Mouse (Mus musculus): ENCODE data around the gene Syne1. TPM values are rescaled to one million over a fixed set of nuclear protein-coding genes. Genes with fewer than 3 reads are reported as not detected.

Gene Syne1
- polyA plus RNA-seq, 1 experiment from 2014 or later = 6.0 TPM

DNA sequence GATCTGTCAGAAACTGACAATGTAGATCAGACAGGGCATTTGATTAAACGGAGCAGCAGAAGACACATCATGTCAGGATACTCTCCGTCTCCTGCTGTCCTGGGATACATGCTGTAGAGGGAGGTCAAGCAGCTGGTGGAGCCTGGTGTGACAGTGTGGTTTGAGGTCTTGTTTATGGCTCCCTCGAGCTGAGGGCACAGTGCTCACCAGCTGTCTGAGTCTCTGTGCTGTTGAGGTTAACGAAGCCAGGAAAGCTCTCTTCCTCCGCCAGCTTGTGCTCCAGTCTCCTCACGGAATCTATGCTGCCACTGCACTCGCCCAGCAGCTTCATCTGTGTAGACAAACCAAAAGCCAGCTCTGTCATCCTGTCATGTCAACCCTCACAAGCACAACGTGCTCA is 510.0 kb downstream of the Syne1 start:
- Histone ChIP-seq H3K4me2 (ENCODE audit: low read depth, low read length) (no peak overlapping the region), H3K4me3 (ENCODE audit: low read depth, low read length) (no peak overlapping the region), H3K9ac (ENCODE audit: low read depth, low read length) (no peak overlapping the region), H3K4me1 (ENCODE audit: control insufficient read depth, low read depth, low read length) (no peaks in the 10 kb centered on the region), H3K9me3 (replicated peaks; ENCODE audit: control insufficient read depth, low read length) (no peaks in the 10 kb centered on the region), H3K27me3 (ENCODE audit: control insufficient read depth, insufficient read depth, low read depth, low read length) (no peaks in the 10 kb centered on the region), H3K36me3 (ENCODE audit: control insufficient read depth, insufficient read depth) (peaks cover 15% of the 10 kb centered on the region), H3K27ac (ENCODE audit: low read length) (no peak overlapping the region)
- no peak for ATAC-seq (ENCODE audit: low read depth)
- 65% methylated on average over 8 of the region's 8 CpGs for WGBS (ENCODE audit: insufficient replicate concordance)

DNA sequence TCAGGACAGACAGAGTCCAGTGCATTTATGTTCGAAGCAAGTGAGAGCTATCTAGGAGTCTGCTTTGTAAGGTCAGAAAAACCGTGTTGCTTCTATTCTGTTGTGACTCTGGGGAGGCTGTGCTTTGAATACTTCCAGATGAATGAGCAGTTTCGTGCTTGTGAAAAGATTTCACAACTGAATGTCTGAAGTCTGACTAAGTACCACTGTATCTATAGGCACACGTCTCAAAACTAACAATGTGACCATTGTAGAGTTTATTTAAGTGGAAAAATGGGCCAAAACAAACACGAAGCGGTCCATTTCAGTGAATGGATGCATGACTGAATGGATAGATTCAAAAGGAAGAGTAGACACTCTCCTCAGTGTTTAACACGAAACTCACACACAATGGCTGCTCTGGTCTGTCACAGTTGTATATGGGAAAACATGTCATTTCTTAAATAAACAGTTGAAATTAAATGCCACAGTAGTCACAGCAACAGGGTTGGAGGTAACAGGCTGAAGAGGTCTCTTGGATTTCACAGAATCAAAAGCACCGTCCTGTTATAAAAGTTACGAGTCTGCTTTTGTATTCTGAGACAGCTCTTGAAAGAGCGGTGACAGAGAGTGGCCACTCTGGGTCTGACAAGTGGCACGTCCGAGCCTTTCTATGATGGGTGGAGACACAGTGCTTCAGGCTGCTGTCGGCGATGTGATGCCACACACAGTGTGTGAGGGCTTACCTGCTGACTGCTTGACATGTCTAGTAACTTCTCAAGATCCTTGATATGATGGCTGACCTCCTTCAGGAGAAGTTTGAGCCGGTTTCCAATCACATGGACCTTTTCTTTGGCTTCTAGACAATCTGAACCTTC is 518.9 kb downstream of the Syne1 start:
- ATAC-seq (ENCODE audit: low read depth) = no peak
- Histone ChIP-seq H3K4me2 (ENCODE audit: low read depth, low read length) (no peak overlapping the region), H3K4me1 (ENCODE audit: control insufficient read depth, low read depth, low read length) (no peaks in the 10 kb centered on the region), H3K9ac (ENCODE audit: low read depth, low read length) (no peak overlapping the region), H3K27me3 (ENCODE audit: control insufficient read depth, insufficient read depth, low read depth, low read length) (no peaks in the 10 kb centered on the region), H3K27ac (ENCODE audit: low read length) (no peak overlapping the region), H3K4me3 (ENCODE audit: low read depth, low read length) (no peak overlapping the region), H3K9me3 (replicated peaks; ENCODE audit: control insufficient read depth, low read length) (no peaks in the 10 kb centered on the region), H3K36me3 (ENCODE audit: control insufficient read depth, insufficient read depth) (peaks cover 11% of the 10 kb centered on the region)
- WGBS (ENCODE audit: insufficient replicate concordance) = 75% methylated on average over 15 of the region's 15 CpGs

DNA sequence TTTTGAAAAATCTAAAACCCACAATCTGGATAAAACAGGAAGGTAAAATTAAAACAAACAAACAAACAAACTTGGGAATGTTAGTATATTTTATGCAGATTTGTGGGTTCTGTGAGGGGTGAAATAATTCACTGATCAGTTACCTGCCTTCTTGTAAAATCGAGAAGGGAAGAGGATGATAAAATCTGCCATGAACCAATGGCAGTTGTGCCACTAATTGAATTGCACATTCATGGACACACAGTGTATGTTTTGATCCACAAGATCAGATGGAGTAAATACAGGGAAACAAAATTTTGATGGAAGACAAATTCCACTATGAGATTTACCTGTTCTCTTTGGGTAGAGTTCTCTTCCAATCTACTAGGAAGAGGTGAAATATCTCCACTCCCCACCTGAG is 521.4 kb downstream of the Syne1 start:
- no peaks in the 10 kb centered on the region for H3K4me1 ChIP-seq (ENCODE audit: control insufficient read depth, low read depth, low read length)
- H3K27ac ChIP-seq (ENCODE audit: low read length) = no peak overlapping the region
- no peaks in the 10 kb centered on the region for H3K9me3 ChIP-seq (replicated peaks; ENCODE audit: control insufficient read depth, low read length)
- H3K27me3 ChIP-seq (ENCODE audit: control insufficient read depth, insufficient read depth, low read depth, low read length) = no peaks in the 10 kb centered on the region
- WGBS (ENCODE audit: insufficient replicate concordance) = 61% methylated on average over 1 of the region's 1 CpGs
- H3K4me3 ChIP-seq (ENCODE audit: low read depth, low read length) = no peak overlapping the region
- H3K4me2 ChIP-seq (ENCODE audit: low read depth, low read length) = no peak overlapping the region
- peaks cover 8% of the 10 kb centered on the region for H3K36me3 ChIP-seq (ENCODE audit: control insufficient read depth, insufficient read depth)
- H3K9ac ChIP-seq (ENCODE audit: low read depth, low read length) = no peak overlapping the region
- ATAC-seq (ENCODE audit: low read depth) = no peak

DNA sequence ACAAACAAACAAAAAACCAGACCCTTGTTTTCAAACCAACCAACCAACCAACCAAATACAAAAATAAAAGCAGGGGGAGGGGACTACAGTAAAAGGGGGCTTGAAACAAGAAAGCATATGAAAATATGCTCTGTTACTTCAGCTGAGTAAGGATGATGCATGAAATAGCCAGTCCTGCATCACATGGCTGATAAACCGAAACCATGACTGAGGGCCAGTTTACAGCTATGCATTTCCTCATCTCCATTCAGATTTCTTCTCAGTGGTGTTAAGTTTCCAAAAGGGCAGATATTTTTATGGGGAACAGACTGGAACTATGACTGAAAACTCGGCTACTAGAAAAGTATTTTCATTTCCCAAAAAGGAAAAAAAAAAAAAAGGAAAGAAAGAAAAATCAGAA is 522.1 kb downstream of the Syne1 start:
- H3K36me3 ChIP-seq (ENCODE audit: control insufficient read depth, insufficient read depth) = peaks cover 8% of the 10 kb centered on the region
- no peak for ATAC-seq (ENCODE audit: low read depth)
- 46% methylated on average over 2 of the region's 2 CpGs for WGBS (ENCODE audit: insufficient replicate concordance)
- no peak overlapping the region for H3K4me2 ChIP-seq (ENCODE audit: low read depth, low read length)
- no peaks in the 10 kb centered on the region for H3K9me3 ChIP-seq (replicated peaks; ENCODE audit: control insufficient read depth, low read length)
- H3K27me3 ChIP-seq (ENCODE audit: control insufficient read depth, insufficient read depth, low read depth, low read length) = no peaks in the 10 kb centered on the region
- no peak overlapping the region for H3K9ac ChIP-seq (ENCODE audit: low read depth, low read length)
- H3K27ac ChIP-seq (ENCODE audit: low read length) = no peak overlapping the region
- H3K4me1 ChIP-seq (ENCODE audit: control insufficient read depth, low read depth, low read length) = no peaks in the 10 kb centered on the region
- no peak overlapping the region for H3K4me3 ChIP-seq (ENCODE audit: low read depth, low read length)

DNA sequence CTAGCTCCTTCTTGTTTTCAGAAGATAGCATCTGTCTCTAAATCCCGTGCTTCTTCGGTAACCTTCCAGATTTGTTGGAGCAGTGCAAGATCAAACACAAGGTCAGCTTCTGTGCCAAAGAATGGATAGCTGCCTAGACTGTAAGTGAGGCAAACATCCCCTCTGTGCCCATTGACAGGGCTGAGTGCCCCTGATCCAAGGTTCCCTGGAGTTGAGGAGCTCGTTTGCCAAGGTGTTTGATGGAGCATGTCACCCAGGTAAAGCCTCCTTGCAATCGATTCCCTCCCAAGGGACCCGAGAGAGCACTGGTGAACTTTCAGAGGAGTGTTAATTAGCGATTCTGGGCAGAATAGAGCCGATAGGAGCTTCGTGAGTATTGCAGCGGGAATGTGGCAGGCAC is 523.0 kb downstream of the Syne1 start:
- no peak for ATAC-seq (ENCODE audit: low read depth)
- Histone ChIP-seq H3K4me3 (ENCODE audit: low read depth, low read length) (no peak overlapping the region), H3K9ac (ENCODE audit: low read depth, low read length) (no peak overlapping the region), H3K4me1 (ENCODE audit: control insufficient read depth, low read depth, low read length) (no peaks in the 10 kb centered on the region), H3K27me3 (ENCODE audit: control insufficient read depth, insufficient read depth, low read depth, low read length) (no peaks in the 10 kb centered on the region), H3K36me3 (ENCODE audit: control insufficient read depth, insufficient read depth) (peaks cover 8% of the 10 kb centered on the region), H3K4me2 (ENCODE audit: low read depth, low read length) (no peak overlapping the region), H3K9me3 (replicated peaks; ENCODE audit: control insufficient read depth, low read length) (no peaks in the 10 kb centered on the region), H3K27ac (ENCODE audit: low read length) (no peak overlapping the region)
- WGBS (ENCODE audit: insufficient replicate concordance) = 78% methylated on average over 9 of the region's 9 CpGs

DNA sequence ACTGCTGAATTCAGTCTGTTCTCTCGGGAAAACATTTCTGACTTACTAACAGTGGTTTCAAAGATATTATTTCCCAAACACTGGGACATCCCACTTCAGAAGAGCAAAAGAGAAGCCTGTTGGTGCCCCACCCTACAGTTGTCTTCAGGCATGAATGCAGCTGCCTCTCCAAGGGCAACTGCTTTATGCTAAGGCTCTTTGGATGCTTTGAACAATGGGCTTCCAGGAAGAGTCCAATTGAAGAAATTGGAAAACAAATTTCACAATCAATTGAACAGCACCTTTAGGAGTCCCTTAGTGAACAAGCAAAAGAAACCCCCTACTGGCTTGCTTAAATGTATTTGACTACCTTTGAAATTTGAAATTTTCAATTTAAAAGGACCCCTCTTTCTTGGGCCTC is 524.1 kb downstream of the Syne1 start:
- H3K36me3 ChIP-seq (ENCODE audit: control insufficient read depth, insufficient read depth) = peaks cover under 1% of the 10 kb centered on the region; the same call in 1 of the 2 replicates
- H3K4me3 ChIP-seq (ENCODE audit: low read depth, low read length) = no peak overlapping the region
- H3K9me3 ChIP-seq (replicated peaks; ENCODE audit: control insufficient read depth, low read length) = no peaks in the 10 kb centered on the region
- H3K9ac ChIP-seq (ENCODE audit: low read depth, low read length) = no peak overlapping the region
- no peak overlapping the region for H3K27ac ChIP-seq (ENCODE audit: low read length)
- H3K4me2 ChIP-seq (ENCODE audit: low read depth, low read length) = no peak overlapping the region
- no peak for ATAC-seq (ENCODE audit: low read depth)
- no peaks in the 10 kb centered on the region for H3K4me1 ChIP-seq (ENCODE audit: control insufficient read depth, low read depth, low read length)
- 53% methylated on average over 1 of the region's 1 CpGs for WGBS (ENCODE audit: insufficient replicate concordance)
- no peaks in the 10 kb centered on the region for H3K27me3 ChIP-seq (ENCODE audit: control insufficient read depth, insufficient read depth, low read depth, low read length)

DNA sequence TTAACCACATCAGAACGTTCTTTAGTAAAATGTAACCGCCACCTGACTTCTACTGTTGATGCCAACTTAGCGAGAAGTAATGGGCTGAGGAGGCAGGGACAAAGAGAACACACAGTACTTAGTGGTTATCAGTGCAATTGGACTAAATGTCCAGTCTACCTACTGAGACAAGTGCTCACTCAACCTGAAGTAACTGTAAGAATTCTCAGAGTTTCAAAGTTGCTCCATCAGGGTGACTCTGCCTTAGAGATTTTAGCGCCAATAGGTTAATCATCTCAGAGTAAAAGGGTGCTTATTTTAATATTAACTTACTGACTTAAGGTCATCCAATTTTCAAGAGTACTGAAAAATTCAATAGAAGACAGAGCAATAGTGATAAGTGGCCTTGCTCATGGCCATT is 525.4 kb downstream of the Syne1 start:
- no peaks in the 10 kb centered on the region for H3K9me3 ChIP-seq (replicated peaks; ENCODE audit: control insufficient read depth, low read length)
- WGBS (ENCODE audit: insufficient replicate concordance) = 74% methylated on average over 4 of the region's 4 CpGs
- H3K27ac ChIP-seq (ENCODE audit: low read length) = no peak overlapping the region

DNA sequence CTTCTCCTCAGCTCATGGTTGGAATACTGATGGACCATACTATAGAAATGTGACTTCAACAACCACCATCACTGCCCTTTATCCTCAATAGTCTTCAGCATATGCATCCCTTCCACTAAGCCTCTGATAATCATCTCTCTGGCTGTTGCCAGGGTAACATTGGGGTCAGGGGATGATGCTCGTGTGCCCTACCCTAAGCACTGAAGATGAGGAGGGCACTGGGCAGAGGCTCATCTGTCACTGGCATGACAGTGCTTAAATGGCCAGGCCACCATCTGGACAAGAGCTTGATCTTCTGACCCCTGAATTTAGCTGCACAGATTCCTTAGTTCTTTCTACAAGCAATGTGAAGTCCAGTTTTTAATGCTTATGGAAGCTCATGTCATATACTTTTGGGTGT is 534.1 kb downstream of the Syne1 start:
- no peaks in the 10 kb centered on the region for H3K9me3 ChIP-seq (replicated peaks; ENCODE audit: control insufficient read depth, low read length)
- WGBS (ENCODE audit: insufficient replicate concordance) = 50% methylated on average over 1 of the region's 1 CpGs
- H3K36me3 ChIP-seq (ENCODE audit: control insufficient read depth, insufficient read depth) = no peaks in the 10 kb centered on the region; the same call in 1 of the 2 replicates
- no peak for ATAC-seq (ENCODE audit: low read depth)
- no peak overlapping the region for H3K4me3 ChIP-seq (ENCODE audit: low read depth, low read length)
- H3K27me3 ChIP-seq (ENCODE audit: control insufficient read depth, insufficient read depth, low read depth, low read length) = no peaks in the 10 kb centered on the region
- no peak overlapping the region for H3K4me2 ChIP-seq (ENCODE audit: low read depth, low read length)
- H3K4me1 ChIP-seq (ENCODE audit: control insufficient read depth, low read depth, low read length) = no peaks in the 10 kb centered on the region
- H3K27ac ChIP-seq (ENCODE audit: low read length) = no peak overlapping the region
- no peak overlapping the region for H3K9ac ChIP-seq (ENCODE audit: low read depth, low read length)

More for the DNA sequence above, 525.4 kb downstream of the Syne1 start:
- no peak overlapping the region for H3K9ac ChIP-seq (ENCODE audit: low read depth, low read length)
- H3K27me3 ChIP-seq (ENCODE audit: control insufficient read depth, insufficient read depth, low read depth, low read length) = no peaks in the 10 kb centered on the region
- H3K4me3 ChIP-seq (ENCODE audit: low read depth, low read length) = no peak overlapping the region
- H3K36me3 ChIP-seq (ENCODE audit: control insufficient read depth, insufficient read depth) = no peaks in the 10 kb centered on the region; the same call in 1 of the 2 replicates
- H3K4me1 ChIP-seq (ENCODE audit: control insufficient read depth, low read depth, low read length) = no peaks in the 10 kb centered on the region
- ATAC-seq (ENCODE audit: low read depth) = no peak
- H3K4me2 ChIP-seq (ENCODE audit: low read depth, low read length) = no peak overlapping the region

DNA sequence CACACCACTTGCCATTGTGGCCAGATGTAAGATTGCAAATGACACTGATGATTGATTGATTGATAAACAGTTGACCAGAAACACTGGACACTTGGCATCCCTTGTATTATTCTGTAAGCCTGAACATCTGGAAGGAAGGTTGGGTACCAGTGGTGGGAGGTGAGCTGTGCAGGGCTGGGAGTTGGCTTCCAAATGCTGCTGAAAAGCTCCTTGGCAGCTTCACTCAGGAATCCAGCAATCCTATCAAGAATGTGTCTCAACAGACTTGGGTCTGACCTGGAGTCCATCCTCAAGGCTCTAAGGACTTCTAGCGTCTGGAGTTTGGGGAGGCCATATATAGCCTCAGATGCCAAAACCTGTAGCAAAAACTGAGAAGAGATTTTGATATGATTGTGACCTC is 536.3 kb downstream of the Syne1 start:
- Histone ChIP-seq H3K4me1 (ENCODE audit: control insufficient read depth, low read depth, low read length) (no peaks in the 10 kb centered on the region), H3K27ac (ENCODE audit: low read length) (no peak overlapping the region), H3K27me3 (ENCODE audit: control insufficient read depth, insufficient read depth, low read depth, low read length) (no peaks in the 10 kb centered on the region), H3K9ac (ENCODE audit: low read depth, low read length) (no peak overlapping the region), H3K36me3 (ENCODE audit: control insufficient read depth, insufficient read depth) (no peaks in the 10 kb centered on the region), H3K4me2 (ENCODE audit: low read depth, low read length) (no peak overlapping the region), H3K9me3 (replicated peaks; ENCODE audit: control insufficient read depth, low read length) (no peaks in the 10 kb centered on the region), H3K4me3 (ENCODE audit: low read depth, low read length) (no peak overlapping the region)
- 75% methylated on average over 1 of the region's 1 CpGs for WGBS (ENCODE audit: insufficient replicate concordance)
- ATAC-seq (ENCODE audit: low read depth) = no peak

All from liver, embryonic 16.5 days (tissue).